Mouse (Mus musculus) E14TG2a.4 (cell line): ENCODE results near the gene Thra.

Experiments
- CTCF ChIP-seq: conservative IDR thresholded peaks from 2 replicates; pipeline ENCODE4 v1.5.1; 2014; ENCODE audit warnings: low read length
- NANOG ChIP-seq: IDR thresholded peaks from 2 replicates; pipeline ENCODE4 v1.6.1; 2014; ENCODE audit warnings: borderline replicate concordance, low read length, mixed read lengths

GRCm38 (mm10) chr11:98792081-98792480 lies 51.6 kb downstream of the Thra start:
- TF ChIP-seq CTCF (no peak), NANOG (peak; percentile 41; the same call in 1 of the 2 replicates)
